Mouse (Mus musculus): Measurements from ENCODE around the gene Lgals12. TPM values are rescaled to one million over a fixed set of nuclear protein-coding genes. Genes with fewer than 3 reads are reported as not detected.

Lgals12 gene
- total and polyA plus RNA-seq, 3 experiments: not detected

GRCm38 (mm10) chr19:7595534-7595933, 11.5 kb downstream of the Lgals12 start:
- H3K27ac ChIP-seq (ENCODE audit: control insufficient read depth, low read depth, low read length): no peak overlapping the region
- H3K27me3 ChIP-seq (ENCODE audit: control insufficient read depth in 1 of 2, insufficient read depth in 2 of 2, low read length in 2 of 2): no peaks in the 10 kb centered on the region
- H3K4me3 ChIP-seq (ENCODE audit: control insufficient read depth in 1 of 2, insufficient read depth in 1 of 2, low read depth in 2 of 2, low read length in 2 of 2): no peak overlapping the region
- H3K36me3 ChIP-seq (ENCODE audit: control insufficient read depth in 1 of 2, insufficient read depth in 2 of 2, low read length in 2 of 2): no peaks in the 10 kb centered on the region
- peak; percentile 70 for DNase-seq (ENCODE audit: low read depth, low spot score)
- no peaks in the 10 kb centered on the region for H3K79me2 ChIP-seq (ENCODE audit: control insufficient read depth, insufficient read depth, low read length, poor library complexity)
- TF ChIP-seq HCFC1 (IDR thresholded peaks at IDR 0.05; ENCODE audit: low read depth, low read length) (no peak), TAL1 (IDR thresholded peaks at IDR 0.05; ENCODE audit: low read length) (no peak), KAT2A (conservative IDR thresholded peaks at IDR 0.05; ENCODE audit: low read depth, low read length) (no peak), SIN3A (IDR thresholded peaks at IDR 0.05; ENCODE audit: low read length) (no peak), E2F4 (IDR thresholded peaks at IDR 0.05; ENCODE audit: borderline replicate concordance, low read depth, low read length) (no peak), USF1 (IDR thresholded peaks at IDR 0.05; ENCODE audit: low read depth, low read length) (no peak), POLR2AphosphoS5 (IDR thresholded peaks at IDR 0.05; ENCODE audit: borderline replicate concordance, low read depth, low read length) (no peak), MYC (IDR thresholded peaks at IDR 0.05; ENCODE audit: low read depth, low read length) (no peak), GABPA (IDR thresholded peaks at IDR 0.05; ENCODE audit: low read depth, low read length) (no peak), ETS1 (IDR thresholded peaks at IDR 0.05; ENCODE audit: low read depth, low read length) (no peak), ZC3H11A (IDR thresholded peaks at IDR 0.05; ENCODE audit: low read depth, low read length) (peak; percentile 88), GATA1 (IDR thresholded peaks at IDR 0.05; ENCODE audit: low read depth, low read length) (peak; percentile 76), JUND (IDR thresholded peaks at IDR 0.05; ENCODE audit: low read depth, low read length) (no peak), ZKSCAN1 (IDR thresholded peaks at IDR 0.05; ENCODE audit: low read depth, low read length) (no peak), NELFE (IDR thresholded peaks at IDR 0.05; ENCODE audit: low read depth, low read length) (no peak), ZMIZ1 (IDR thresholded peaks at IDR 0.05; ENCODE audit: low read depth, low read length) (no peak), RCOR1 (IDR thresholded peaks at IDR 0.05; ENCODE audit: low read depth, low read length) (no peak), CHD2 (IDR thresholded peaks at IDR 0.05; ENCODE audit: low read length) (no peak), ELF1 (IDR thresholded peaks at IDR 0.05; ENCODE audit: low read depth, low read length) (no peak), MXI1 (IDR thresholded peaks at IDR 0.05; ENCODE audit: low read depth, low read length) (no peak), USF2 (IDR thresholded peaks at IDR 0.05; ENCODE audit: borderline replicate concordance in 1 of 2, insufficient read depth in 1 of 2, low read depth in 1 of 2, low read length in 2 of 2) (no peak), UBTF (IDR thresholded peaks at IDR 0.05; ENCODE audit: borderline replicate concordance, insufficient read depth, low read depth, low read length) (no peak), SMC3 (IDR thresholded peaks at IDR 0.05; ENCODE audit: low read depth, low read length) (peak; percentile 96), MYB (IDR thresholded peaks at IDR 0.05; ENCODE audit: low read depth, low read length) (no peak), ZNF384 (IDR thresholded peaks at IDR 0.05; ENCODE audit: low read depth, low read length) (peak; percentile 36; the same call in 1 of the 2 replicates), POLR2AphosphoS2 (IDR thresholded peaks at IDR 0.05; ENCODE audit: low read length) (no peak), RAD21 (IDR thresholded peaks at IDR 0.05; ENCODE audit: low read depth, low read length) (peak; percentile 89), MAZ (IDR thresholded peaks at IDR 0.05; ENCODE audit: low read depth, low read length) (no peak), BHLHE40 (IDR thresholded peaks at IDR 0.05; ENCODE audit: borderline replicate concordance, low read depth, low read length) (no peak), NRF1 (IDR thresholded peaks at IDR 0.05; ENCODE audit: insufficient read depth, low read depth, low read length, poor library complexity, severe bottlenecking) (no peak), MAFK (IDR thresholded peaks at IDR 0.05; ENCODE audit: borderline replicate concordance, low read depth, low read length) (no peak), MEF2A (IDR thresholded peaks at IDR 0.05; ENCODE audit: extremely low read depth, insufficient replicate concordance, low read depth, low read length, poor library complexity, severe bottlenecking) (no peak), MAX (IDR thresholded peaks at IDR 0.05; ENCODE audit: low read length) (no peak), EP300 (IDR thresholded peaks at IDR 0.05; ENCODE audit: low read depth in 1 of 2, low read length in 2 of 2) (no peak), CHD1 (IDR thresholded peaks at IDR 0.05; ENCODE audit: low read depth, low read length) (no peak), POLR2A (IDR thresholded peaks at IDR 0.05; ENCODE audit: control insufficient read depth in 1 of 2, insufficient read depth in 1 of 2, low read depth in 1 of 2, low read length in 2 of 2, poor library complexity in 1 of 2) (no peak), TCF12 (IDR thresholded peaks at IDR 0.05; ENCODE audit: low read depth, low read length) (no peak), CTCF (IDR thresholded peaks at IDR 0.05 in 2 of 3, conservative IDR thresholded peaks at IDR 0.05 in 1 of 3; ENCODE audit: control insufficient read depth in 1 of 3, insufficient read depth in 1 of 3, low read depth in 2 of 3, low read length in 3 of 3, poor library complexity in 1 of 3, severe bottlenecking in 1 of 3) (peak; percentile 41 to 92 (median 63); a peak in 5 of 6 replicates), TBP (IDR thresholded peaks at IDR 0.05; ENCODE audit: low read depth, low read length) (no peak)
- no peaks in the 10 kb centered on the region for H3K4me1 ChIP-seq (ENCODE audit: control insufficient read depth in 1 of 2, insufficient read depth in 2 of 2, low read length in 2 of 2)
- H3K9me3 ChIP-seq (replicated peaks; ENCODE audit: insufficient read depth, low read length): no peaks in the 10 kb centered on the region
- H3K9ac ChIP-seq (ENCODE audit: control insufficient read depth, low read depth, low read length, poor library complexity, severe bottlenecking): no peak overlapping the region

Data from MEL (cell line).